Mouse (Mus musculus) midbrain, embryonic 13.5 days (tissue): ENCODE measurements around the gene Bicral. TPM values are rescaled to one million over a fixed set of nuclear protein-coding genes. Genes with fewer than 3 reads are reported as not detected.

Experiments
- ATAC-seq: fragments of 200-750 bp; cut with Nextera tagmentation; 2 replicates; pipeline ENCODE4 v1.8.0; 2017; ENCODE audit warnings: mild to moderate bottlenecking, moderate TSS enrichment, moderate library complexity
- H3K27ac ChIP-seq: fragments of 300-500 bp; sonication (generic); 2 replicates; pipeline ENCODE4 v1.5.1; 2015; ENCODE audit warnings: inconsistent platforms, mild to moderate bottlenecking, moderate library complexity
- H3K27me3 ChIP-seq: fragments of 300-500 bp; sonication (generic); 2 replicates; pipeline ENCODE4 v1.6.1; 2015; ENCODE audit warnings: mild to moderate bottlenecking, inconsistent platforms
- H3K36me3 ChIP-seq: fragments of 300-500 bp; sonication (generic); 2 replicates; pipeline ENCODE4 v1.6.1; 2015; ENCODE audit warnings: mild to moderate bottlenecking, inconsistent platforms
- H3K4me1 ChIP-seq: fragments of 300-500 bp; sonication (generic); replicated peaks from 2 replicates; pipeline ENCODE4 v1.6.1; 2015; ENCODE audit warnings: inconsistent platforms
- H3K4me2 ChIP-seq: fragments of 300-500 bp; sonication (generic); replicated peaks from 2 replicates; pipeline ENCODE4 v1.6.1; 2015; ENCODE audit warnings: moderate library complexity, mild to moderate bottlenecking, inconsistent platforms
- H3K4me3 ChIP-seq: fragments of 300-500 bp; sonication (generic); replicated peaks from 2 replicates; pipeline ENCODE4 v1.5.1; 2015; ENCODE audit warnings: mild to moderate bottlenecking, inconsistent platforms
- H3K9ac ChIP-seq: fragments of 300-500 bp; sonication (generic); replicated peaks from 2 replicates; pipeline ENCODE4 v1.6.1; 2015; ENCODE audit warnings: mild to moderate bottlenecking, inconsistent platforms
- H3K9me3 ChIP-seq: fragments of 300-500 bp; sonication (generic); 2 replicates; pipeline ENCODE4 v1.6.1; 2016; ENCODE audit warnings: mild to moderate bottlenecking, inconsistent platforms
- WGBS: fragments of 180-500 bp; shearing (Covaris S2); methylation state at CpG from one replicate; pipeline ENCODE4 v1.1.7; 2015; 5-methylcytosine and 5-hydroxymethylcytosine counted together
- polyA plus RNA-seq: library from polyadenylated mRNA; unstranded; fragments of >200 nt; fragmentation: Nextera tagmentation; extraction: Ambion mirVana; gene quantifications from 2 replicates; pipeline ENCODE4 v1.2.1, GENCODE M21; 2015

Bicral gene
- polyA plus RNA-seq: 9.4 and 9.6 TPM in 2 replicates

DNA sequence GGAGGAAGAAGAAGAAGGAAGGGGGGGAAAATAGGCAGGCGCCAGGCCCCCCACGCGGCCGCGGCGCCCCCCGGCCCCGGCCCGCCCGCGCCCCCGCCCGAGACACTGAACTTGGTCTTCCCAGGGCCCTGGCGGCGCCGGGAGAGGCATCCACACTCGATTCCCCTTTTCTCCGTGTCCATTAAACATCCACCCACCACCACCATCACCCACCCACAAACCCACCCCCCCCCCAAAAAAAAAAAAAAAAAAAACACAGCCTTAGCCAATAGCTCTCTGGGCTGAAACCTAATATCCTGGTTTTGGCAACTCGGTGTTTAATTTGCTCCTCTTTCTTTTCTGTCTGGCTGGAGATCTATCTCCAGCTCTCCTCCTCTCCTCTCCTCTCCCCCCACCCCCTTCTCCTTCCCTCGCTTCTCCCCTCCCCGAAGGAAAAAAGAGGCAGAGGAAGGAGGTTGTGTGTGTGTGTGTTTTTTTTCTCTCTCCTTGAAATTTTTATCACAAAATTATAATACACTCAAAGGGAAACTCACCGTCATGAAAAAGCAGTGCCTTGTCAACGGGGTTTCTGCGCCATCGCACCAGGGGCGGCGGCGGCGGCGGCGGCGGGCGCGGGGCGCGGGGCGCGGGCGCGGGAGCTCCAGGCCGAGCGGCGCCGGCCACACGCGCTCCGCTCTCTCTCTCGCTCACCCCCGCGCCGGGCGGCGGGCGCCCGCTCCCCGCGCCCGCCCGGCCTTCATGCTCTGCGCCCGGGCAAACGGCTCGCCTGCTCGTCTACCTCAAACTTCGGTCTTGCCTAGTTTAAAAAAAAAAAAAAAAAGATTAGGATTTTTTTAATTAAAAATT, at the start of gene Bicral:
Gene Bicral, minus strand, starts transcription at position 580 of the 846 bp plus-strand sequence.
- H3K4me1 ChIP-seq: peaks cover 42% of the 10 kb centered on the region

GRCm38 (mm10) chr17:46903876-46904490, 45.7 kb upstream of the Bicral start:
- Histone ChIP-seq H3K27me3 (no peaks in the 10 kb centered on the region), H3K4me1 (no peaks in the 10 kb centered on the region), H3K4me3 (no peak overlapping the region), H3K9ac (no peak overlapping the region), H3K36me3 (no peaks in the 10 kb centered on the region), H3K4me2 (no peak overlapping the region), H3K9me3 (no peaks in the 10 kb centered on the region), H3K27ac (no peak overlapping the region)
- WGBS: 24% methylated on average over 19 of the region's 19 CpGs
- ATAC-seq: peak; percentile 78

More for the DNA sequence above, at the start of gene Bicral:
- Histone ChIP-seq H3K27me3 (no peaks in the 10 kb centered on the region), H3K9me3 (no peaks in the 10 kb centered on the region), H3K9ac (peak within 1 kb of the TSS; percentile 100), H3K4me2 (peak within 1 kb of the TSS; percentile 69), H3K4me3 (peak within 1 kb of the TSS; percentile 95), H3K36me3 (no peaks in the 10 kb centered on the region), H3K27ac (peak within 1 kb of the TSS; percentile 100)
- WGBS: under 1% methylated on average over 47 of the region's 65 CpGs
- ATAC-seq: peak; percentile 63

GRCm38 (mm10) chr17:46900941-46901340, 42.7 kb upstream of the Bicral start:
- WGBS: 49% methylated on average over 2 of the region's 2 CpGs

GRCm38 (mm10) chr17:46897221-46897950, 39.1 kb upstream of the Bicral start:
- Histone ChIP-seq H3K4me2 (no peak overlapping the region), H3K4me1 (peaks cover 16% of the 10 kb centered on the region), H3K9ac (no peak overlapping the region), H3K27me3 (no peaks in the 10 kb centered on the region), H3K27ac (no peak overlapping the region), H3K36me3 (peaks cover 4% of the 10 kb centered on the region), H3K4me3 (no peak overlapping the region), H3K9me3 (no peaks in the 10 kb centered on the region)
- no peak for ATAC-seq
- 49% methylated on average over 13 of the region's 13 CpGs for WGBS

More at GRCm38 (mm10) chr17:46900941-46901340, 42.7 kb upstream of the Bicral start:
- no peak overlapping the region for H3K9ac ChIP-seq
- H3K4me1 ChIP-seq: no peaks in the 10 kb centered on the region
- no peaks in the 10 kb centered on the region for H3K27me3 ChIP-seq
- H3K4me2 ChIP-seq: no peak overlapping the region
- no peak overlapping the region for H3K27ac ChIP-seq
- no peak for ATAC-seq
- no peaks in the 10 kb centered on the region for H3K9me3 ChIP-seq
- H3K4me3 ChIP-seq: no peak overlapping the region
- H3K36me3 ChIP-seq: no peaks in the 10 kb centered on the region

DNA sequence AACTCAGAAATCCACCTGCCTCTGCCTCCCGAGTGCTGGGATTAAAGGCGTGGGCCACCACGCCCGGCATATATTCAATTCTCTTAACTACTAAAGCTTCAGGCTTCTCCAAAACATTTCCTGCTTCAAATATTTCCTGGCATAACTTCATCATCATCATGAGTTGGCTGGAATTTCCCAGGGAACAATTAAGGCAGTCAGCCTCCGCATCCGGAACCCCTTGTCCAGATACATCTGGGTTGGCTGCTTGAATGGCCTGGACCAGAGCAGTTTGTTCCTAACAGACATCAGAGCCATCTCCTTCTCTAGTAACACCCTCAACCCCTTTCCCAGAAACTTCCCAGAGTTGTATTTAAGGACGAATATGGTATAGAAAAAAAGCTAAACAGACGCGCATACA, 37.1 kb upstream of the Bicral start:
- Histone ChIP-seq H3K36me3 (peaks cover 4% of the 10 kb centered on the region), H3K27ac (no peak overlapping the region), H3K9me3 (no peaks in the 10 kb centered on the region), H3K9ac (no peak overlapping the region), H3K4me2 (no peak overlapping the region), H3K4me3 (no peak overlapping the region), H3K4me1 (peaks cover 30% of the 10 kb centered on the region), H3K27me3 (no peaks in the 10 kb centered on the region)
- 98% methylated on average over 9 of the region's 9 CpGs for WGBS
- ATAC-seq: no peak

DNA sequence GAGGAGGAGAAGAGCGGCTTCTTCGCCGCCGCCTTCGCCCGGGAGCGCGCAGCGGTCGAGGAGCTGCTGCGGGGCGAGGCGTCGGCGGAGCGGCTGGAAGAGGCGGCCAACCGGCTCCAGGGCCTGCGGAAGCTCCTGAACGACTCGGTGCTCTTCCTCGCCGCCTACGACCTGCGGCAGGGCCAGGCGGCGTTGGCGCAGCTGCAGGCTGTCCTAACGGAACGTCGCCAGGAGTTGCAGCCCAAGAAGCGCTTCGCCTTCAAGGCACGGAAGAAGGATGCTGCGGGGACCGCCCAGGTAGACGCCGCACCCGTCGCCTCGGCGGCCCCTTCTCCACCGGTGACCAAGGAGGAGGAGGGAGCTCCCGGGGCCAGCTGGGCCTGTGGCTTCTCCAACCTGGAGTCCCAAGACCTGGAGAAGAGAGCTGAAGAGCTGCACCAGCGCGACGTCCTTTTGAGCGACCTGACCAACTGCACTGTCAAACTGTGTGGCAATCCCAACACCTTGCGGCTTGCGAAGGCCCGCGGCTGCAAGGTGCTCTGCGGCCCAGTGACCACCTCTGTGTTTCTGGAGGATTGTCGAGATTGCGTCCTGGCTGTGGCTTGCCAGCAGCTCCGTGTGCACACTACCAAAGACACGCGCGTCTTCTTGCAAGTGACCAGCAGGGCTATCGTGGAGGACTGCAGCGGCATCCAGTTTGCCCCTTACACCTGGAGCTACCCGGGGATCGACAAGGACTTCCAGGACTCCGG, 32.7 kb upstream of the Bicral start:
- ATAC-seq: peak; percentile 10; the same call in 1 of the 2 replicates
- Histone ChIP-seq H3K4me2 (peak overlapping the region; percentile 98), H3K4me1 (peaks cover 44% of the 10 kb centered on the region), H3K9ac (peak overlapping the region; percentile 89), H3K27ac (peak overlapping the region; percentile 93), H3K36me3 (peaks cover 4% of the 10 kb centered on the region), H3K27me3 (no peaks in the 10 kb centered on the region), H3K9me3 (no peaks in the 10 kb centered on the region), H3K4me3 (peak overlapping the region; percentile 73)
- 2% methylated on average over 54 of the region's 64 CpGs for WGBS

- peak; percentile 92 for ATAC-seq
- Histone ChIP-seq H3K9ac (peak within 1 kb of the TSS; percentile 89), H3K4me3 (peak within 1 kb of the TSS; percentile 73), H3K4me1 (peaks cover 49% of the 10 kb centered on the region), H3K36me3 (peaks cover 4% of the 10 kb centered on the region), H3K27ac (peak within 1 kb of the TSS; percentile 97), H3K9me3 (no peaks in the 10 kb centered on the region), H3K4me2 (peak within 1 kb of the TSS; percentile 98), H3K27me3 (no peaks in the 10 kb centered on the region)
- WGBS: under 1% methylated on average over 40 of the region's 40 CpGs
These were observed 32.0 kb upstream of the Bicral start, which contains the start of gene Tbcc for GRCm38 (mm10) chr17:46890116-46890815. Gene Tbcc (plus strand): TSS chr17:46890684.

DNA sequence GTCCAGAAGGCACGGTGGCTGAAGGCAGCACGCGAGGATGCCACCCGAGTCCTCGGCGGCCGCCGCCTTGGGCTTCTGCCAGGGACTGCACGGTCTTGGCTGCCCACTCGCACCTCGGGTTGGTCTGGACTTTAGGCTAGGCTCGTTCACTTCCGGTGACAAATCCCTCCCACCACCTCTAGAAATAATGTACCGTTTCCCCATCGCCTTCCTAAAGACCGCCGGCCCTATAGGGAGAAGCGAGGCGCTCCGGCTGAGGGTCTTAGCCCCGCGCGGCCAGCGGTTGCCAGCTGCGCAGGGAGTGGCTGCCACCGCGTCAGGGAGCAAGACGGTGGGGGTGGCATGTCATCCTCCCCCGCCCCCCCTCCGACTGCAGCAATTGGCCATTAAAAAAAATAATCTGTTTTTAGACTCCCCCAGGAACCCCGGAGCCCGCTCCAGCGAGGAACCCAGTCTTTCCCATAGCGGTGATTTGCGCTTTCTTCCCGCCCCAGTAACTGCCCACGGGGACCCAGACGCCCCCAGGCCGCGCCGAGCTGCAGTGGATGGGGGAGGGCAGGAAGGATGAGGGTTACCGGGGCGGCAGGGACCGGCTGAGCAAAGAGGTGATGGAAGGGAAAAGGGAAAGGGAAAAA, 31.3 kb upstream of the Bicral start:
- Histone ChIP-seq H3K27me3 (no peaks in the 10 kb centered on the region), H3K4me3 (peak overlapping the region; percentile 73), H3K9me3 (no peaks in the 10 kb centered on the region), H3K9ac (peak overlapping the region; percentile 81), H3K36me3 (peaks cover 4% of the 10 kb centered on the region), H3K4me1 (peaks cover 49% of the 10 kb centered on the region), H3K4me2 (peak overlapping the region; percentile 81), H3K27ac (peak overlapping the region; percentile 97)
- peak; percentile 77 for ATAC-seq
- under 1% methylated on average over 44 of the region's 44 CpGs for WGBS

DNA sequence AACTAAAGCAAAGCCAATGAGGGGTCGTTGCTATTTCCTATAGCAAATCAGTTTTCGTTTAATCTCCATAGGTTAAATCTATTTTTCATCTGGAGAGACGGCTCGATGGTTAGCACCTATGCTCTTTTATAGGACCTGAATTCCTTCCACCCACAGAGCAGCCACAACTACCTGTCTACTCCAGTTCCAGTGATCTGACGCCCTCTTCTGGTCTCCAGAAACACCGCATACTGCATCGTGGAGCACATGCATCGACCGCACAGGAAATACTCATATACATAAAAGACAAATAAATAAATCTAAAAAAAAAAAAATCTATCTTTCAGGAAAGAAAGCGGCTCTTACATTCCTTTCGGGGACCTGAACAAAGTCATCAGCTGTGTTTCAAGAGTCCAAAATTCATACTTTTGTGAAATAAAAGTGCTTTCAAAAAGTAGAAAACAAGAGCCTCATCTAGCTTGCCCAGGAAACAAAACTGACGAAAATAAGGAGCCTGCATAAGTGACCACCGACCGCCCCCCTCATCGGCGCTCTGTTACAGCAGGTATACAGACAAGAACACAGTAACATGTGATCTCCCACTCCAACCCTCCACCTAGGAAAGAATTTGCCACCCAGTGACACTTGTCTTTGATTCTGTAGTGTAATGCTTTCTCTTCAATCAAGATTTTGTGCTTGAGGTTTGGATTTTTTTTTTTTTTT, 30.4 kb upstream of the Bicral start:
- Histone ChIP-seq H3K4me2 (peak overlapping the region; percentile 81), H3K9ac (peak overlapping the region; percentile 81), H3K4me3 (peak overlapping the region; percentile 73), H3K4me1 (peaks cover 46% of the 10 kb centered on the region), H3K27me3 (no peaks in the 10 kb centered on the region), H3K36me3 (no peaks in the 10 kb centered on the region), H3K27ac (peak overlapping the region; percentile 97), H3K9me3 (no peaks in the 10 kb centered on the region)
- WGBS: 39% methylated on average over 16 of the region's 16 CpGs
- no peak for ATAC-seq

DNA sequence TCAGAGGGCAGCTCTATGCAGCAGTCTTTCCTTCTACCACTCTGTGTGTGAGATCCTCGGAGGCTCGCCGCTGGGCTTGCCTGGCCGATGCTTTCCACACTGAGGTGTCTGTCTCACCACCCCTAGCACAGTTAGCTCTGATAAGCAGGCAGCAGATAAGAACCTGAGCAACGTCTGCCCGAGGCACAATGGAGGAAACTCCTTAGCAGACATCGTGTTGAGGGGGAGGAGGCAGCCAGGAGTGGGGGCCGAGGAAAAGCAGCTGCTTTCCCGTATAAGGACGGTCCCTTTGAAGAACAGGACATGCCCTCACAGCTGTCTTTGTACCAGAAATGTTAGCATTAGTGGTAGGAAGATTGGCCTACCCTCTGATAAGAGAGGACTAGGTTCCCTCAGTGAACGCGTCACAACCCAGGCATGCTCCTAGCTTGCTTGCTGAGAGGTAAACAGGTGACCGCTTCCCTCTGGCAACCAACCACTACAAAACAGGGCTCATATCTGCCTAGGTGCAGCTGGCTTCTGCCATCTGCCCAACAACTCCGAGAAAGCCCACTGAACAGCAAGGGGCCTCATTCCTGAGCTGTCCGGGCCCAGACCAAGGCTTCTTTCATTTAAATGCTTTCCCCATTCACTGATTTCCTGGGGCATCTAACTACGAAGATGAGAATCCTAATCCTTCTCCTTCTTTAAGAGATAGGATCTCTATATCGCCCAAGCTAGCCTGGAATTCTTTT, 27.8 kb upstream of the Bicral start:
- Histone ChIP-seq H3K36me3 (no peaks in the 10 kb centered on the region), H3K27me3 (no peaks in the 10 kb centered on the region), H3K4me2 (no peak overlapping the region), H3K4me1 (peaks cover 20% of the 10 kb centered on the region), H3K9ac (peak overlapping the region; percentile 47), H3K4me3 (no peak overlapping the region), H3K9me3 (no peaks in the 10 kb centered on the region), H3K27ac (no peak overlapping the region)
- ATAC-seq: no peak
- 56% methylated on average over 17 of the region's 17 CpGs for WGBS
